Mouse (Mus musculus) midbrain, embryonic 15.5 days (tissue): ENCODE measurements around the gene Emsy. TPM values are rescaled to one million over a fixed set of nuclear protein-coding genes. Genes with fewer than 3 reads are reported as not detected.

Experiments used
- ATAC-seq: fragments of 200-750 bp; cut with Nextera tagmentation; replicated peaks from 2 replicates; pipeline ENCODE4 v1.8.0; 2017; ENCODE audit warnings: moderate TSS enrichment
- H3K27ac ChIP-seq: fragments of 300-500 bp; sonication (generic); 2 replicates; pipeline ENCODE4 v1.5.1; 2015; ENCODE audit warnings: mild to moderate bottlenecking, inconsistent platforms
- H3K27me3 ChIP-seq: fragments of 300-500 bp; sonication (generic); replicated peaks from 2 replicates; pipeline ENCODE4 v1.6.1; 2015; ENCODE audit warnings: inconsistent platforms
- H3K36me3 ChIP-seq: fragments of 300-500 bp; sonication (generic); replicated peaks from 2 replicates; pipeline ENCODE4 v1.6.1; 2015; ENCODE audit warnings: inconsistent platforms
- H3K4me1 ChIP-seq: fragments of 300-500 bp; sonication (generic); 2 replicates; pipeline ENCODE4 v1.6.1; 2015; ENCODE audit warnings: inconsistent platforms
- H3K4me2 ChIP-seq: fragments of 300-500 bp; sonication (generic); 2 replicates; pipeline ENCODE4 v1.6.1; 2015; ENCODE audit warnings: inconsistent platforms, mild to moderate bottlenecking, moderate library complexity
- H3K4me3 ChIP-seq: fragments of 300-500 bp; sonication (generic); 2 replicates; pipeline ENCODE4 v1.5.1; 2015; ENCODE audit warnings: mild to moderate bottlenecking, inconsistent platforms
- H3K9ac ChIP-seq: fragments of 300-500 bp; sonication (generic); 2 replicates; pipeline ENCODE4 v1.6.1; 2015; ENCODE audit warnings: mild to moderate bottlenecking, inconsistent platforms
- H3K9me3 ChIP-seq: fragments of 300-500 bp; sonication (generic); 2 replicates; pipeline ENCODE4 v1.6.1; 2016; ENCODE audit warnings: inconsistent platforms
- WGBS: fragments of 180-500 bp; shearing (Covaris S2); methylation state at CpG from one replicate; pipeline ENCODE4 v1.1.7; 2015; ENCODE audit warnings: mixed read lengths; 5-methylcytosine and 5-hydroxymethylcytosine counted together
- polyA plus RNA-seq: library from polyadenylated mRNA; unstranded; fragments of >200 nt; fragmentation: Nextera tagmentation; extraction: Ambion mirVana; gene quantifications from 2 replicates; pipeline ENCODE4 v1.2.1, GENCODE M21; 2015

The Emsy gene
- polyA plus RNA-seq, 1 experiment from 2014 or later: 40.8 TPM

GRCm38 (mm10) chr7:98570824-98571505, 85.6 kb downstream of the Emsy start:
- Histone ChIP-seq H3K36me3 (no peaks in the 10 kb centered on the region), H3K9ac (no peak overlapping the region), H3K4me2 (no peak overlapping the region), H3K4me1 (no peaks in the 10 kb centered on the region), H3K27me3 (no peaks in the 10 kb centered on the region), H3K9me3 (no peaks in the 10 kb centered on the region), H3K4me3 (no peak overlapping the region), H3K27ac (no peak overlapping the region)
- 71% methylated on average over 8 of the region's 8 CpGs for WGBS
- no peak for ATAC-seq

DNA sequence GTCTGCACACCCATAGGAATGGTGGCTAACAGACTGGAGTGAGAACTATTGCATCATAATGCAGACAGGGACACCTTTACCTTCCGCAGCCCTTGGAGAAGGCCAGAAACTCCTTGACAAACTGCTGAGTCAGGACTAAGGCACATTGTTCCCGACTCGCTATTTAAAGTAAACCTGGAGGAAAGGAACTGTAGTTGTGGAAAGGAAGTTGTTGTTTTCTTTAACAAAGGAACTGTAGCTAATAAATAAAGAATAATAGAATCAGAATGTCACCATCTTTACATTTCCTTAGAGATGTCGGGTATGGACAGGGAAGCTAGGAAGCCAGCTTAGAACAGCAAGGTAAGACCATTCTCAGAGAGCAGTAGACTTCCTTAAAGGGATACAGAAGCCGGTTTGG, 89.5 kb downstream of the Emsy start:
- no peak overlapping the region for H3K27ac ChIP-seq
- no peak for ATAC-seq
- H3K4me1 ChIP-seq: no peaks in the 10 kb centered on the region
- 53% methylated on average over 5 of the region's 5 CpGs for WGBS
- H3K4me2 ChIP-seq: no peak overlapping the region
- no peak overlapping the region for H3K4me3 ChIP-seq
- no peaks in the 10 kb centered on the region for H3K36me3 ChIP-seq
- no peaks in the 10 kb centered on the region for H3K27me3 ChIP-seq
- H3K9me3 ChIP-seq: no peaks in the 10 kb centered on the region
- no peak overlapping the region for H3K9ac ChIP-seq

DNA sequence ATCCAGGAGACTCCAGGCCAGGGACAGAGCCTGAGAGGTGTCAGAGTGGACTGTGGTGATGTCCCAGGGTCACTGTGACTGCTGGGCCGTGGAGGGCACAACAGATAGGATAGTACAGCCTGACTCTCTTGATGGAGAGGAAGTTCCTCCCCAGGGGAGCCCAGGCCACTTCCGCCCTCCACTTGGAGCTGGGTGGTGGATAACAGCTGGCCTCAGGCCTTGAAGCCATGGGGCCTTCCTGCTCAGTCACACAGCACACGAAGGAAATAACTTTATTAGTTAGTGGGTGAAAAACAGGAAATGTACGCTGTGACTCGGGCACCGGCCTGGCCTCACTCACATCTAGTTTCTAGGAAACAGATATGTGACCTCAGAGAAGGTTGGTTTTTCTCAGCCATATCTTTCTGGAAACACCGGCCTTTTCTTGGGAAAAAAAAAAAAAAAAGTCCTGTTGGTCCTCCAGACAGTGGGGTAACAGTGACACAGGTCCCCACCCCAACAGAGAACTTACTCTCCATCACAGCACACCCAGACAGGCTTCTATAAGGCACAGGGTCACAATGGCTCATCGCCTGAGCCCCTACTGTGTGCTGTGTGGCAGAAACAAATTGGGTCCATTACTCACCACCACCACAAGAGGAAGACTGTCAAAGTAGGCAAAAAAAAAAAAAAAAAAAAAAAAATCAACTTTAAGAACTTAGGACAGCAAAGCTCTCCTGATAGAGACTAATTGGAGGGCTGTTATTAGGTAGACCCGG, 91.8 kb downstream of the Emsy start:
- no peak overlapping the region for H3K4me3 ChIP-seq
- no peaks in the 10 kb centered on the region for H3K27me3 ChIP-seq
- no peak overlapping the region for H3K9ac ChIP-seq
- H3K27ac ChIP-seq: no peak overlapping the region
- H3K36me3 ChIP-seq: no peaks in the 10 kb centered on the region
- ATAC-seq: no peak
- no peak overlapping the region for H3K4me2 ChIP-seq
- H3K4me1 ChIP-seq: no peaks in the 10 kb centered on the region
- no peaks in the 10 kb centered on the region for H3K9me3 ChIP-seq
- 81% methylated on average over 9 of the region's 9 CpGs for WGBS

GRCm38 (mm10) chr7:98563991-98564390, 92.6 kb downstream of the Emsy start:
- H3K9ac ChIP-seq: no peak overlapping the region
- no peaks in the 10 kb centered on the region for H3K9me3 ChIP-seq
- no peaks in the 10 kb centered on the region for H3K4me1 ChIP-seq
- WGBS: 92% methylated on average over 6 of the region's 6 CpGs
- H3K27me3 ChIP-seq: no peaks in the 10 kb centered on the region
- H3K4me3 ChIP-seq: no peak overlapping the region
- H3K4me2 ChIP-seq: no peak overlapping the region
- no peak for ATAC-seq
- H3K27ac ChIP-seq: no peak overlapping the region
- no peaks in the 10 kb centered on the region for H3K36me3 ChIP-seq

- Histone ChIP-seq H3K9ac (no peak overlapping the region), H3K36me3 (no peaks in the 10 kb centered on the region), H3K4me3 (no peak overlapping the region), H3K4me1 (no peaks in the 10 kb centered on the region), H3K27ac (no peak overlapping the region), H3K4me2 (no peak overlapping the region), H3K27me3 (no peaks in the 10 kb centered on the region), H3K9me3 (no peaks in the 10 kb centered on the region)
- WGBS: 78% methylated on average over 5 of the region's 5 CpGs
- ATAC-seq: no peak
Observed at GRCm38 (mm10) chr7:98562966-98563365, 93.6 kb downstream of the Emsy start.

GRCm38 (mm10) chr7:98562186-98562585, 94.4 kb downstream of the Emsy start:
- 87% methylated on average over 8 of the region's 8 CpGs for WGBS
- H3K27ac ChIP-seq: no peak overlapping the region
- no peaks in the 10 kb centered on the region for H3K9me3 ChIP-seq
- H3K4me3 ChIP-seq: no peak overlapping the region
- H3K36me3 ChIP-seq: no peaks in the 10 kb centered on the region
- ATAC-seq: no peak
- H3K4me2 ChIP-seq: no peak overlapping the region
- no peaks in the 10 kb centered on the region for H3K4me1 ChIP-seq
- H3K9ac ChIP-seq: no peak overlapping the region
- no peaks in the 10 kb centered on the region for H3K27me3 ChIP-seq

GRCm38 (mm10) chr7:98561556-98562164, 94.9 kb downstream of the Emsy start:
- H3K9me3 ChIP-seq: no peaks in the 10 kb centered on the region
- ATAC-seq: no peak
- no peaks in the 10 kb centered on the region for H3K4me1 ChIP-seq
- no peaks in the 10 kb centered on the region for H3K27me3 ChIP-seq
- H3K27ac ChIP-seq: no peak overlapping the region
- H3K4me2 ChIP-seq: no peak overlapping the region
- H3K4me3 ChIP-seq: no peak overlapping the region
- no peak overlapping the region for H3K9ac ChIP-seq
- H3K36me3 ChIP-seq: no peaks in the 10 kb centered on the region
- 82% methylated on average over 12 of the region's 12 CpGs for WGBS

DNA sequence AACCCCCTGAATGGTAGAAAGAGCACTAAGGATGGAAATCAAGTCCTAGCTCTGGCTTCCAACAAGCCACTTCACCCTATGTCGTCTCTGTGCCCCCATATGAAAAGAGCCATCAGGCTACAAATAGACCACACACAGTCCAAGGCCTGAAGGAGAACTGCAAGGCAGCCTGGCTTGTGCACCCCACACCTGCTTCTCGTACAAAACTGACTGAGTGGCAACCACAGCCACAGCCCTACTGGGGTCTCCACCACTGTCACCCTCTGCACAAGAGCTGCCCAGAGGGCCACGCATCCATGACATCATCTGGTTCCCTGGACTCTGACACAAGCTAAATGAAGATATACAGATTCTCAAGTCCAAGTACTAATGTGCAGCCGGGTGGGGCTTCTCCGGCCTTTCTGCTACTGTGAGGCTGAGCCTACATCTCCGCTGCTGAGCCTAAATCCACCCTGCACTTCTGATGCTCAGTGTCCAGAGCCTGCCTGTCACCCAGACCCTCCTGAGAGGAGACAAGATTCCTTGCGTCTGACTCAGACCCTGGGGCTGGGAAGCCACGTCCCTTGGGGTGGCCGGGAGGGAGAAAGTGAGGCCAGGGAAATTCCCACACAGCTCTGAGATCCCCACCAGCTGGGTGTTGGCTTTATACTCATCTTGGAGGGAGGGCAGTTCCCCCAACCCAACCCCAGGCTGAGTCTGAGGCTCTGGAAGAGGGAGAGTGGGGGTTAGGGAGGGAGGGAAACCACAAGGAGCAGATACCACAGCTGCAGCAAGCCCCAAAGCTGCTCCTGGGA, 98.3 kb downstream of the Emsy start:
- Histone ChIP-seq H3K4me3 (no peak overlapping the region), H3K36me3 (no peaks in the 10 kb centered on the region), H3K9ac (no peak overlapping the region), H3K27me3 (no peaks in the 10 kb centered on the region), H3K27ac (no peak overlapping the region), H3K9me3 (no peaks in the 10 kb centered on the region), H3K4me2 (no peak overlapping the region), H3K4me1 (no peaks in the 10 kb centered on the region)
- 73% methylated on average over 9 of the region's 9 CpGs for WGBS
- no peak for ATAC-seq

DNA sequence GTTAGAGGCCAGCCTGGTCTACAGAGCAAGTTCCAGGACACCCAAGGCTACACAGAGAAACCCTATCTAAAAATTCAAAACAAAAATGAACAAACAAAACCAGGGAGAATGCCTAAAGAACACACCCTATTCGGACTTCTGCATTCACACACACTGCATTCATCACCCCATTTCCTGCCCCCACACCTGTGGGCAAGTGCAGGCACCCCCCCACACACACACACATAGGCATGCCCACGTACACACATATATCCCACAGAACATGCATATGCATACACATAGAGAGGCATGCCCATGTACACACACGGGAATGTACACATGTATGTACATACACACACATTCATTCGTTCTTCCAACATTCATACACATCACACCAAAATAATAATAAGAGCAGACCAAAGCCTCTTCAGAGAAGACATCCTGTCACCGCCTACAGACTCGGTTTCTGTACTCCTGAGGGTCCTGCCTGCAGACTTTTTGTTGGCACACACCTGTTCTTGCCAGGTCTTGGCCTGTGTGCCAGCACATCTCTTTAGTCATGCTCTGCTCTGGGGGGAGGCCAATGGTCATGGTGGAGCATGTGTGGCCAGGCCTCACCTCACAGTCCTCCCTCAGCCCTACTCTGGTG, 99.7 kb downstream of the Emsy start:
- Histone ChIP-seq H3K4me2 (no peak overlapping the region), H3K27me3 (no peaks in the 10 kb centered on the region), H3K27ac (no peak overlapping the region), H3K9me3 (no peaks in the 10 kb centered on the region), H3K4me1 (no peaks in the 10 kb centered on the region), H3K9ac (no peak overlapping the region), H3K36me3 (no peaks in the 10 kb centered on the region), H3K4me3 (no peak overlapping the region)
- no peak for ATAC-seq
- WGBS: 90% methylated on average over 6 of the region's 6 CpGs

DNA sequence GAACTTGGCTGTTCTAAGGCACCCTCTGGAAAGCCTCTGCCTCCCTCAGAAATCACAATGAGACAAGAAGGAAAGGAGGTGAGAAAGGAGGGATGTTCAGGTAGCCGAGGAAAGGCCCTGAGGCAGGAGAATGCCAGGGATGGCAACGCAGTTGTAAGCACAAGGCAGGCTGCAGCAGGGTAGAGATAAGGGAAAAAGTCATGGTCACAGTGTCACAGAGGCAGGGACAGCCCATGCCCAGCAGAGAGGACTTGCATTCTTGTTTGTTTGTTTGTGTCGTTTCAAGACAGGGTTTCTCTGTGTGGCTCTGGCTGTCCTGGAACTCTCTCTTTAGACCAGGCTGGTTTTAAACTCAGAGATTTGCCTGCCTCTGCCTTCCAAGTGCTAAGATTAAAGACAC, 105.5 kb downstream of the Emsy start:
- Histone ChIP-seq H3K4me1 (no peaks in the 10 kb centered on the region), H3K36me3 (no peaks in the 10 kb centered on the region), H3K27ac (no peak overlapping the region), H3K4me3 (no peak overlapping the region), H3K9me3 (no peaks in the 10 kb centered on the region), H3K27me3 (no peaks in the 10 kb centered on the region), H3K4me2 (no peak overlapping the region), H3K9ac (no peak overlapping the region)
- 80% methylated on average over 3 of the region's 3 CpGs for WGBS
- ATAC-seq: no peak

DNA sequence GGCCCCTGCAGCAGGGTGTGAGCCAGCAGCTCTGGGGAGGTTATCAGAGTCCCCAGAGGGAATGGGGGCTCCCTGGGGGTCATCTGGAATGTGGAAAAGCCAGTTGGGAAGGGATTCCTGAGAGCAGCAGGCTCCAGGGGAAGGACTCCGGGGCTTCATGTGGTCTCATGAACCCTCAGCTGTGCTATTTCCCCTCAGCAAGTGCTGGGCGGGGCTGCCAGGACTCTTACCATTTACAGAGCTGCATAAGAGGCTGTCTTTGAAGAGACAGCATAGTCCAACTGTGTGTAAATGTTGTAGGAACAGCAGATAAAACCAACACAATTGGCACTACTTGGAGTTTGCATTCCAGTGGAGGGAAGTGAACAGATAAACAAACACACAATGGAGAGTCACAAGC, 106.0 kb downstream of the Emsy start:
- Histone ChIP-seq H3K4me2 (no peak overlapping the region), H3K4me3 (no peak overlapping the region), H3K9me3 (no peaks in the 10 kb centered on the region), H3K4me1 (no peaks in the 10 kb centered on the region), H3K9ac (no peak overlapping the region), H3K36me3 (no peaks in the 10 kb centered on the region), H3K27me3 (no peaks in the 10 kb centered on the region), H3K27ac (no peak overlapping the region)
- WGBS: 60% methylated on average over 2 of the region's 2 CpGs
- ATAC-seq: no peak

DNA sequence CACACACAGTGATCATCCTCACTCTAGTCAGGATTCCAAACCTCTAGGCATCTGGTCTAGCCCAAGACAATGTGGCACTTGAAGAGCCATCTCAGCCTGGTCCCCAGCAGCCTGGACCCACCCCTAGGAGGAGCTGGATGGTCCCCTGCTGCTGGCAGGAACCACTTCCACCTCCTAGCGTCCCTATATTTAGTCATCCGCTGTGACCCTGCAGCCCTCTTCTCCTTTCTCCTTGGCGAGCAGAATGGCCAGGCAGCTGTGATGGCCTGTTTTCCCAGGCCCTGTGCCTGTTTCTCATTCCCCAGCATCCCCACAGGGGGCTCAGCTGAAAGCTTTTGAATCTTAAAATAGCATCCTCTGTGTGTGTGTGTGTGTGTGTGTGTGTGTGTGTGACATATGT, 107.7 kb downstream of the Emsy start:
- H3K27me3 ChIP-seq: no peaks in the 10 kb centered on the region
- ATAC-seq: no peak

More for the DNA sequence above, 107.7 kb downstream of the Emsy start:
- Histone ChIP-seq H3K4me1 (no peaks in the 10 kb centered on the region), H3K36me3 (no peaks in the 10 kb centered on the region), H3K9me3 (no peaks in the 10 kb centered on the region), H3K4me2 (no peak overlapping the region), H3K9ac (no peak overlapping the region), H3K27ac (no peak overlapping the region), H3K4me3 (no peak overlapping the region)
- WGBS: 45% methylated on average over 3 of the region's 3 CpGs
